Mouse (Mus musculus): ENCODE data around the gene Macrod2.

The Macrod2 gene

DNA sequence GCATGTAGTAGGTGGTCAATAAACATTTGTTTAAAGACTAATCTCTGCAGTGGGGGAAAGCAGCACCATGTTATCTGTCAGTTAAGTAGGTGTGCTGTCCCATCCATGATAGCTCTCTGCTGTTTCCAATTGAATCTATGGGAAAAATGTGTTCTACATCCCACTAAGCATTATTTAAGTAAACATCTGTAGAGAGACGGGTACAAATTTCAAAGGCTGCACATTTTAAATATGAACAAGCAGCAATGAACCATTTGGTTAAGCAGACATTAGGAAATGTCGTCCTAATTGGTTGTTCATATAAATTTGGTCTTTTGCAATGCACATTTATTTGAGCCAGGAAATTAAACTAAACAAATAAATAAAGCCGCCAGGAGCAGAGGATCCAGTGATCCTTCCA is 1277.7 kb downstream of the Macrod2 start:
- DNase-seq (ENCODE audit: low read depth, low spot score): no peak

DNA sequence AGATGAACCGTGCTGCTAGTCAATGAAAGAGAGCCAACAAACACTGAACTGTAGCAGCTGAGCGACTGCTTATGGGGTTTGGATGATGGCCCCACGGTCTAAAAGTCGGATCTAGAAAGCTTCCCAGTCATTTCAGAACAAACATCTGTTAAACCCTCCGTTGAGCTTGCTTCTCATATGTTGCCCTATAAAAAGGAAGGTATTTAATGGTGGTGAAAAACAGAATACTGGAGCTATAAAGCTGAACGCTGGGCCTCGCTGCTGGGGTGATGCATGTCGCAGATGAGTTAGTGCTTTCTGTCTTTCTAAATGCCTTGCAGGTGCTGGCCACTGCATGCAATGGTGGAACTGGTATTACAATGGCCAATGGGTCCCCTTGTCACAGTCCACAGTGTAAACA is 1278.3 kb downstream of the Macrod2 start:
- DNase-seq (ENCODE audit: low read depth, low spot score): no peak

DNA sequence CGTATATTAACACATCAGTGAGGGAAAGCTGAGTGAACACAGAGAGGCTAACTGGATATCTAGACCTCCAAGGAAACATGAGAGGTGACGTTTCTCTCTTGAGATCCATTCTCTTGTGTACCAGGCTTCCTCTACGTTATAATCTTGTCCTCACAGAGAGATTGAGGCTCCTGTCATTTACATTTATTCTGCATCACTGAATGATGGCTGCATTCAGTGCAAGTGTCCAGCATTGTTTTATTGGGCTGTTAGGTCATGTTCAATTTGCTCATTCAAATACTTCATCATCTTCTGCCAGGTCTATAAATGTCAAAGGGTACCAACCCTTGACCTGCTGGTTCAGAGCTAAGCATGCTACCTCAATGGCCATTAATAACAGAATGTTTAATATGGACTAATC is 1302.4 kb downstream of the Macrod2 start:
- DNase-seq (ENCODE audit: low read depth, low spot score): no peak

DNA sequence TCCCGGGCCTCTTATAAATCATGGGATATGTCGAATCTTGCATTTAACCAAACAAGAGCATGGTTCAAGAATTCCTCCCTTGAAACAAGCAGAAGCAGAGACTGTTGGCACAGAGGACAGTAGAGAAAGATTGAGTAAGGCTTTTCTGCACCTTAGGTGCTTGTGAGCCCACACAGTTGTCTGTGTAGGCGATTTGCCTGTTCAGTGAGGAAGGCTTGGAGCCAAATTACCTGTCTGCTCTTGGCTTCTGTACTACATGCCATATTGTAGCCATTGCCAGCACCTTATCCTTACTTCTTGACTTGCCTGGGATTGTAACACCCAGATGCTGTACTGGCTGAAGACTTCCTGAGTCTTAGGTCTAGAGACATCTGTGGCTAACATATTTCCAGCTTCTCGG is 1303.2 kb downstream of the Macrod2 start:
- DNase-seq (ENCODE audit: low read depth, low spot score): no peak

DNA sequence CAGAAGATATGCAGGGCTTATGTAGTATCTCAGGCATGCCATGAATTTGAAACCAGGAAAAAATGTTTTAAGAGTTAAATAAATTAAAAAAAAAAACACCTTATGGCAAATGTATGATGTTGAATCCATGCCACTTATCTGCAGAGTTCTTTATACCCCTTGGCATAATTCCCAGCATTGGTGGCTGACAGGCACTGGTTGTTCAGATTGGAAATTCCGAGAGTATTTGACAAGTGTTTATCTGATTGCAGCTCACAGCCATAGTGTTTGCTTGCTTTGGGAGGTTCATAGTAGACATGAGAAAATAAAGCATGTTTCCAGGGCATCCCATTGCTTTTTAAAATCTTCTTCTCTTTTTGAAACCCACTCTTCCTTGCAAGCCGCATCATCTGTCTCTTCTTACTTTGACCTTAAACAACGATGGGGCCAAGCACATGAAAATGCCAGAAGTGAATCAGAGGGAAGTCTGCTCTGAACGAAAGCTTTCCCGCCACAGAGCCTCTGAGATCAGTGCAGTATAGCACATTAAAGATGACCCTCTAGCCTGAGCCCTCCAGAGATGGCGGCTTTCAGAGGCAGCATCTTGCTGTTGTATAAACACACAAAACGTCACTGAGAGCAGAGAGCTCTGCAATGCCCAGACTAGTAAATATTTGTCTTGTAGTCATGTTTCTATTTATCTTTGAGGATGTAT is 1305.8 kb downstream of the Macrod2 start:
- no peak for DNase-seq (ENCODE audit: low read depth, low spot score)

DNA sequence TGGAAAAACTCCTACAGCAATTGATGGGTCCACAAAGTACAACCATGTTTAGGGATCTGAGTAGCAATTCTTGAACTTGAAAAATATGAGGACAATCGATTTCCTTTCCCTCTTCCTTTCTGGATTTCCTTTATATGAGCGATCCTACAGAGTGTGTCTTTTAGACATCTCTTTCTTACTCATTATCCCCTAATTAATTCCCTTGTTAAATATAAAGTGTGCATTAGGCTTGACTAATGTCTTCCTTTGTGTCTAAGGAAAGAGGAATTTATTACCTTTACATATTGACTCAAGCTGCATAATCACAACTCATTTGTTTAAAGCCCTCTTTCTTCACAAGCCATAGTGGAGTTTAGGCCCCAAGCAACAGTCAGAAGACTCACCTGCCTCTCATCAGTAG is 1316.7 kb downstream of the Macrod2 start:
- no peak for DNase-seq (ENCODE audit: low read depth, low spot score)

DNA sequence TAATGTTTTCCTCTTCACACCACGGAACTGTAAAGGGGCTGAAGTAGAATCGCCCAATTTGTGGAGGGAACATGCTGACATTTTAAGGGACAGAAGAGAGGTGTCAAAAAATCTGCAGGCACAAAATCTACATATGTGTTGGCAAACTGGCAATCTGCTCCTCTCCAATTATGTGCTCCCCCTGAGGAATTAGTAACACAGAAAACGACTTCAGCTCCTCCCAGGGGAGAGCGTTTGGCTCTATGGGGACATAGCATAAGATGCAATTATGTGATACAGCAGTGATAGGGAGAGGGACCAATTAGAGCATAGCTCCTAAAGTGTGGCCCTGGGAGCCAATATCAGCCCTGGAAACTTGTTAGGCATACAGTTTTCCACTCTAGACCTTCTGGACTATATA is 1317.2 kb downstream of the Macrod2 start:
- DNase-seq (ENCODE audit: low read depth, low spot score): no peak

DNA sequence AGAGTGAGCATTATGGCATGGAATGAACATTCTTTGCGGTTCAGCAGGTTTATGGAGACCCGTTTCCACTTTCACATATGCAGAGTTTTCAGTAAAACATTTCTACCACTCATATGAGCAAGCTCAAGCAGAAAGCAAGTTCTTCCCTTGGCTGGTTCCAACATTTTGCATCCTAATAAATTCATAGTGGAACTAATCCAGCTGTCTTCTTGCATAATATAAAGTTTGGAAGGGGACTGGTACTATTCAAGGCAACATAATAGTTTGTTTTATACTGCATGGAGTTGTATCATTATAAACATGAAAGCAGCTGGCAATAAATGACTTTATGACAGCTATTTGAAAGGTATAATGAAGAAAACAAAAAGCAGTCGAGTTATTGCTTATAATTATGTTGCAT is 1320.0 kb downstream of the Macrod2 start:
- DNase-seq (ENCODE audit: low read depth, low spot score): no peak

DNA sequence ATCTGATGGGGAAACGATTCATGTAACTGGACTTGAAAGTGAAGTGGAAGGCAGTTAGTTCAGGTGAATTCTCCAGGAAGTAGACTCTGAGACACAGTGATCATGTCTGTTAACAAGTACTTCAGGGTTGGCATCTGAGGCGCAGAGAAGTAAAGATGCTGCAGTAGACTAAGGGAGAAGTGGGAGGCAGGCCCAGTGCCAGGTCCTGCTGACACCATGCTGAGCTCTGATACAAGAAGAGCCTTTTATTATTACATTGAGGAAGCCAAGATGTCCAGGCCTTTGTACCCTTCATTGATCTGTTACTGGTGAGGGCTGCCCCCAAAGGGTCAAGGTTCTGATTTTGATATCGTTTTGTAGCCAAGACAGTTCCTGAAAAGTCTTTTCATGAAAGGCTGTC is 1327.4 kb downstream of the Macrod2 start:
- no peak for DNase-seq (ENCODE audit: low read depth, low spot score)

DNA sequence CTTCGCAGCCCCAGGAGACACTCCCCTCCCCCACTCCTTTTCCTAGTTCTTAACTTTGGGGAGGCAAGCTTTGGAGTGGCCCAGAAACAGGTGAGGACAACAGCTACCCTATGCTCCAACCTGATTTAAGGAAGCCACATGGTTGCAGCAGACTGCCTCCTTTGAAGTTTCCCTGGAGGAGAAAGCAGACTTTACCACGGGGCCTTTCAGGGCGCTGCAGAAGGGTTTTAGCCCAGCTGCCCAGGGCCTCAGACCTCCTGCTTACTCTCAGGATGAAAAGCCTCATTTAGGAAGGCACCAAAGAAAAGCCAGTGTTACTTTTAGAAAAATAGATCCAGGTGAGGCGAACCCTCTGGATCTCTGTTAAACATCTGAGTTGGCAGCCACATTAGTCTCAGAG is 1333.9 kb downstream of the Macrod2 start:
- no peak for DNase-seq (ENCODE audit: low read depth, low spot score)

DNA sequence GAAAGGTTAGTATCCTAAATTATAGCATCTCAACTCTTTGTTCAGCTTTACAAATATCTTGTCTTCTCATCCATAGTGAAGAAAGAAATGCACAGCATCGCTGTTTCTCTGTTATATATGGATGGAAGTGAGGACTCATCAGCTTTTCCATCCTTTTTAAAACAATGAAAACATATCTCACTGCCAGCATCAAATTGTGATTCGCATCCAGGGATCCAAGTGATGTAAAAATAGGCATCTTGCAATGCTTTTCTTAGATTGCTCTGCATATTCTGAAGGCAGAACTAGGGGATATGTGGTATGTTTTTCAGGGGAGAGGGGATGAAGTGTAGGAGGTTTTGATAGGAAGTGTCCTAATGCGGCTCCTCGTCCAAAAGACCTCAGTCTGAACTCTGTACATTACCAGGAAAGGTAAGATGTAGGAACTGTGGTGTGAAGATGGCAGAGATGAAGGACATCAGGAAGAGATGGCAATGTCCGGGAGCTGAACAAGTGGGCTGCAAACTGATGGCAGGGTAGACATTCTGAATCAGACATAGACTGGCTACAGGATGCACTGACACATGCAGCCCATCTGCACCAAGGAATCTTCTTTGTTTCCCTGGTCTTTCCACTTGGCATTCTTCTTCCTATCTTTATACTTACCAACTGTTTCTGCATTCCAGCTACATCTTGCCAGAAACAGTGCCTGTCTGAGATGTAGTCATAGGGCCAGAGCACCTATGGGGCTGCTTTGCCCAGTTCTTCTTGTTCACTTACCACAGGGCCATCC is 1341.8 kb downstream of the Macrod2 start:
- no peak for DNase-seq (ENCODE audit: low read depth, low spot score)

DNA sequence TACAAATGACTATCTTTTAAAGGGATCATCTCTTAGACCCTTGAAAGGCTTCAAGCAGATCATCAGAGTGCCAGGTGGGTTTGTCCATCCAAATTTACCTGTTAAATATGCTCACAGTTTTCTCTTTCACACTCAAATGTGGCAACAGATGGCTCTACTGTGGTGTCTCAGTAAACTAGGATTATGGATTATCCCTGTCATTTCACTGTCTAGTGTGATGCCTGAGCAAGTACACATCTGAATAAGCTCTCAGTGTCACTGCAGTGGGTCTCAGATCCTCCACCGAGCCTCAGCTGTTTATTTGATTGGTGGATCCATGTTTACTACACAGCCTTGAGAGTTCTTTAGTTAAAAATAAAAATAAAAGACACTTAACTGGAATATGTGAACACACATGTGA is 1343.6 kb downstream of the Macrod2 start:
- no peak for DNase-seq (ENCODE audit: low read depth, low spot score)

DNA sequence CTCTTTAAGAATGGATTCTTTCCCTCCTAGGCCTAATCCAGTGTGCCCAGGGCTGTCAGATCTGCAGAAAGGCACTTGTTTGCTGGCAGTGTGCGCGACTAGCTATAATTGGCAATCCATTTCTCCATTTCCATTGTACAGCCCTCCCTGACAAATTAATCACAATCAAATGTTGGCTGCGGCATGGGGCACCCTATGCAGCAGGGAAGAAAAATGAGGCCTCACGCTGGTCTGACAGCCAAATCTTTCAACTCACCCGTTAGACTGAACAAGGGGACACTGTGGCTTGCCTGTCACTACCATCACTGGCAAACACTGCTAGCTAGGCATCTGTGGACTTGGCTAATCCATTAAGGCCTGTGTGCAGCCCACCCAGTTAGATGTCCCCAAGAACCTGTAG is 1345.2 kb downstream of the Macrod2 start:
- DNase-seq (ENCODE audit: low read depth, low spot score): no peak

DNA sequence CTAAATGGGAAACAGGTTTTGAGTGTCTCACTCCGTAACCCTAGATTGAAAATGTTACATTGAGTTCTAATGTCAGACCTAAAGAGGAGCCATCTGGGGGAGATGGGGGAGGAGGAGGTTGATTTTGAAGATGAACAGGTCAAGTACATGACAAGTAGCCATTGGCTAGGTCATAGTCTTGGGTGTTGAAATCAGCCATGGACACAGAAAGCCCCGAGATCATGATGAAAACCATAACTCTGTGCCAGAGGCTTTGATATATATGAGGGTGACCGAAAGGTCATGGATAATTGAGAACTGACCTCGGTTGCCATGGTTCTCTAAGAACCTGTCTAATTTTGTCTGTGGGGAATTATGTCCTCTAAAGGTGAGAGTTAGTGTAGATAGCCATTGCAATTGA is 1405.1 kb downstream of the Macrod2 start:
- DNase-seq (ENCODE audit: low read depth, low spot score): no peak

DNA sequence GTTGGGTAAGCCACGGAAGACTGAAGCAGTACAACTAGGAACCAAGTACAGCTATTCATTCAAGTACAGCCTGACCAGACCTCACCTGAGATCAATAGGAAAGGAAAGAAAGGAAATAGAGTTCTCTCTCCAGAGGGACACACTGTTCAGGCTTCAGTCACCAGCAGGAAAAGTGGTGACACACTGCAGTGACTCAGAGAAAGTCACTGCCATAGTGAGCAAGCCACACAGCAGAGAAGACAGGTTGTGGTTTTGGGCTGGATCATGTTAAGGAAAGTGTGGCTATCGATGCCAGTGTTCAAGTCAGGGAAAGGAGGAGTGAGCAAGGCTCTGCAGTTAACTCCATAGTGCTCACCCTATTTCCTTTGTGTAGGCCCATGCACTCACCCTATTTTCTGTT is 1405.8 kb downstream of the Macrod2 start:
- DNase-seq (ENCODE audit: low read depth, low spot score): no peak

DNA sequence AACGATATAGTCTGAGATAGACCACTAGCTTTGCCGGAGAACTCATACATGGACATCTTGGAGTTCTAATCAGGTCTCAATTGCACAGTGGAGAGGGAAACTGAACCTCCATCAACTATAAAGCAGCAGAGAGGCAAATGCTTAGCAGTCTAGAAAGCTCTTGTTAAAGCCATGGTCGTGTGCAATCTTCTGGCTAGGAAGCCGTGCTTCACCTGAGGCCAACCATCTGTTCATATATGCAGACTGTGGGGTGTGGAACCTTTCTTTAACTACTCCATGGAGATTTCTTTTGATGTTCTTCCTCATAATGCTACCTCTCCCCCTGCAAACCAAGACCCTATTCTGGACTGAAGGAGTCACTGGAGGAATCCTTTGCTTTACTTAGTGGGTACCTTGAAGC is 1421.2 kb downstream of the Macrod2 start:
- DNase-seq (ENCODE audit: low read depth, low spot score): no peak

DNA sequence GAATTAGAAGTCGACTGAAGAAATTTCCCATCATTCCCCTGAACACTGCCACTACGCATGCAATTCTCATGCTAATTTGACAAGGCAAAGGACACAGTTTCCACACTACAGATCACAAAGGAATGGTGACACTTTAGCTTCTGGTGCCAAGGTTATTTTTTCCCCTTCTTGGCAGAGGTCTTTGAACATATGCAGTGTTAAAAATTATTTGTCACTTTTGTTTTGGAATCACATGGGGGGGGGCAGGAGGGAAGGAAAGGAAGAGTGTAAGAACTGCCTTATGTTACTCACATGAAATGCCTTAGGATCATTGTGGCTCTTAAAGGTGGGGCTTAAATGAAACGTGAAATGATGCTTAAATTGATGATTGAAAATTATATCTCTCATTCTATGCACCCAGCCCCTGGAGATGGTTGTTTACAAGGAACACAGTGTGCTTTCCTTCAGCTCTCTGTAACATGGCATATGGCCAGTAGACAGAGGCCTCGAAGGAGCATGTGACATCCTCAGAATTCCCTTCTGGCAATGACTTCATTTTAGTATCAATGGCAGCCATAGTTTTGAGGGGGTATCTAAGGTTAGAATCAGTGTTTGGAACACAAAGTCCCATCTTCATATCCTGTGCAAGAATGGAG is 1422.6 kb downstream of the Macrod2 start:
- no peak for DNase-seq (ENCODE audit: low read depth, low spot score)

DNA sequence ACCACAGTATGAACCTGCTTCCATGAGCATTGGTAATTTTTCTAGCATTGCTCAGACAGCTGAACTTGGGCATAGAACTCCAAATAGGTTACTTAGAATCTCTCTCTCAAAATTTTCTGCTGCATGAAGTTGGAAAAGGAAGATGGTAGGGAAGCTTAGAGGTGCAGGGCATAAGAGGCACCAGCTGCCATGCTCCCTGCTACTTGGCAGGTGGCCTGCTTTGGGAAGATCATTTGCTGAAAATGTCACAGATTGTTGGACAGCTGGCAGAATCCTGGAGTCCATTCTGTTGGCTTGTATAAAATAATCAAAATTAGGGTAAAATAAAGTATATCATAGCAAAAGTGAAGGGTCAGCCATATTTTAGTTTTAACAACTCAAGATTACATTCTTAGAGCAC is 1425.7 kb downstream of the Macrod2 start:
- DNase-seq (ENCODE audit: low read depth, low spot score): no peak

DNA sequence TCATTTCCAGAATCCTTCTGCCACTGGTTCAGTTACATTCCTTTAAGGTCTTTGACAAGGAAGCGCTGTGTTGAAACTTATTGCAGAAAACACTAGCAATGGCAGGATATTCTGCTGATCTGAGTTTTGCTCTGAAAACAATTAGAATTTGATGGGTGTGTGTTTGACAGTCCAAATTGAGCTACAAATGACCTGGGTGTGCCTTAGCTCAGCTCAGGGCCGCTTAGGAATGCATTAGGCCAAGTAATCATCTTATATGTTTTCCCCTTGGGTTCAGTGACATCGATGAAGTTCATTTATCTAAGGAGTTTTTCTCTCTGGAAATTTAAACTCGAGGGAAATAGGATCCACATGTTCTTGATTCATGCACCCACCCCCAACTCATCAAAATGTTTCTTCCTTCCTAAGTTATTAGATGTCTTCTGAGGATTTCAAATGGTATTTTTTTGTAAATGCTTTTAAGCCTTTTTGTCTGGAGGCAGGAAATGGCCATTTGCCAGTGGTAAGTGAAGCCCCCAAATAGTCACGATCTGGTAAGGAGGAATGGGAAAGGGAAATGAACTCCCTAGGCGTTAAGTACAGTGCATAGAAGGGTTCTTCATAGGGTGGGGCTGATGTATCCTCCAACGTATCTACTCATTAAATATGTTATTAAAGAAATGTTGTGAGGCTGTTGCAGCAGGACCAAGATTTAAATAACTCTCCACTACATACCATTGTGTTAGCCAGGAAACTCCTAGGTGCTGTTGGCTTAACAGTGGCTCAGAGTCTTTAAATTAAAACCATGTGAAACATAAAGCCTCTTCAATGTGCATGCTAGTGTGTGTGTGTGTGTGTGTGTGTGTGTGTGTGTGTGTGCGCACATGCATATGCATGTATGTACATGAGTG is 1430.7 kb downstream of the Macrod2 start:
- no peak for DNase-seq (ENCODE audit: low read depth, low spot score)

DNA sequence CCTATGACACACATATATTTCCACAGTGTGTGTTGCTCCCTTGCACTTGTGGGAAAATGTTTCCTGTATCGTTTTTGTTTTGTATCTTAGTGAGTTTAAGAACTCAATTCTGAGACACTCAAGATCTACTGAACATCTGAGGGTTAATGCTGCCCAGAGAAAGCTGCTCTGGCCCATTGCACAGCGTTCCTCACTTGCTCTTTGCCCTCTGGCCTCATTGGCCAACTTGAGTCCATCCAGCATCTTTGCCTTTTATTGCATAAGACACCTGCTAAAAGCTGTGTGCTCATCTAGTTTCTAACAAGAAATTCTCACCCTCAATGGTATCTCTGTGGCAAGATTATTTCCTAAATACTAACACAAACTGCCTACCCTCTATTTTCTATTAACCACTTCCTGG is 1435.4 kb downstream of the Macrod2 start:
- no peak for DNase-seq (ENCODE audit: low read depth, low spot score)

DNA sequence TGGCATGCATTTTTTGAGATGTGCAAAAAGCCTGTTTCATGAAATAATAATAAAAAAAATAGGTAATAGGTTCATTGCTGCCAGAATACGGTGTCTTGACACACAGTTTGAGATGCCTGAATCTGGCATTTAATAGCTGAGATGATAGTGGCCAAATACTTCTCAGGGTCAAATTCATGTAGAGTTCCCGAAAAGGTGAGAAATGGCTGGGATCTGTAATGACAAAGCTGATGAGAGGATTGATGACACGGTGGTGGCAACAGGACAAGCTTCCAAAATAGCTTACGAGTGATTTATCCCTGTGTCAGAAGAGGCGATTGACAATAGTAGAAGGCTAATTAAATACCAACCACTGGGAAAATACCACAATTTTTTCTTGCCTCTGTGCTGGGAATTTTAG is 1436.4 kb downstream of the Macrod2 start:
- no peak for DNase-seq (ENCODE audit: low read depth, low spot score)
